Mouse (Mus musculus) liver, postnatal 0 days (tissue): ENCODE results near the gene Porcn.

Experiments used
- CTCF ChIP-seq: sonication (generic); IDR thresholded peaks from 2 replicates; pipeline ENCODE4 v1.5.1; 2016; ENCODE audit warnings: antibody characterized with exemption, low read depth
- EP300 ChIP-seq: IDR thresholded peaks from 2 replicates; pipeline ENCODE4 v1.6.1; 2016; ENCODE audit warnings: antibody characterized with exemption, low read depth, mild to moderate bottlenecking

GRCm38 (mm10) chrX:8247680-8248079 lies 41.4 kb upstream of the Porcn start:
- no peak for TF ChIP-seq EP300
- TF ChIP-seq CTCF = peak; percentile 44
